Mouse (Mus musculus): ENCODE measurements around the gene Lemd1. TPM values are rescaled to one million over a fixed set of nuclear protein-coding genes. Genes with fewer than 3 reads are reported as not detected.
A peak's percentile ranks its signal among the peaks of the same experiment; 100 is the strongest.

The Lemd1 gene
- polyA plus RNA-seq, 1 experiment: not detected

DNA sequence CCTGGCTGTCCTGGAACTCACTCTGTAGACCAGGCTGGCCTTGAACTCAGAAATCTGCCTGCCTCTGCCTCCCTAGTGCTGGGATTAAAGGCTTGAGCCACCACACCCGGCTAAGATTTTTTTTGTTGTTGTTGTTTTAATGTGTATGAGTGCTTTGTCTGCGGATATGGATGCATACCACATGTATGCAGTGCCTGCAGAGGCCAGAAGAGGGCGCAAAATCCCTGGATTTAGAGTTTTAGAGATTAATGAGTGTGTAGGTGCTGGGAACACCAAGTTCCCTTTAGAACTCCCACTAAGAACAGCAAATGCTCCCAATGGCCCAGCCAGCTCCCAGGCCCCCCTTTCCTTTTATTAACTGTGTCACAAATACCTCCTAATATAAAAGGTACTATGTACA is 25.4 kb upstream of the Lemd1 start:
- Histone ChIP-seq H3K36me3 (ENCODE audit: control insufficient read depth, insufficient read depth, low read length) (no peaks in the 10 kb centered on the region), H3K27me3 (replicated peaks; ENCODE audit: control insufficient read depth, insufficient read depth, low read length) (no peaks in the 10 kb centered on the region), H3K4me3 (ENCODE audit: insufficient read depth, low read depth, low read length) (no peak overlapping the region), H3K4me1 (ENCODE audit: control insufficient read depth, insufficient read depth, low read length) (no peaks in the 10 kb centered on the region), H3K27ac (ENCODE audit: insufficient read depth, low read depth, low read length) (no peak overlapping the region)
- WGBS: 70% methylated on average over 3 of the region's 3 CpGs
- no peak for TF ChIP-seq POLR2A (IDR thresholded peaks at IDR 0.05; ENCODE audit: low read depth, low read length)
- peak; percentile 56 for TF ChIP-seq CTCF (conservative IDR thresholded peaks at IDR 0.05; ENCODE audit: insufficient read depth, insufficient read length, low read depth, low read length)
- DNase-seq: no peak

DNA sequence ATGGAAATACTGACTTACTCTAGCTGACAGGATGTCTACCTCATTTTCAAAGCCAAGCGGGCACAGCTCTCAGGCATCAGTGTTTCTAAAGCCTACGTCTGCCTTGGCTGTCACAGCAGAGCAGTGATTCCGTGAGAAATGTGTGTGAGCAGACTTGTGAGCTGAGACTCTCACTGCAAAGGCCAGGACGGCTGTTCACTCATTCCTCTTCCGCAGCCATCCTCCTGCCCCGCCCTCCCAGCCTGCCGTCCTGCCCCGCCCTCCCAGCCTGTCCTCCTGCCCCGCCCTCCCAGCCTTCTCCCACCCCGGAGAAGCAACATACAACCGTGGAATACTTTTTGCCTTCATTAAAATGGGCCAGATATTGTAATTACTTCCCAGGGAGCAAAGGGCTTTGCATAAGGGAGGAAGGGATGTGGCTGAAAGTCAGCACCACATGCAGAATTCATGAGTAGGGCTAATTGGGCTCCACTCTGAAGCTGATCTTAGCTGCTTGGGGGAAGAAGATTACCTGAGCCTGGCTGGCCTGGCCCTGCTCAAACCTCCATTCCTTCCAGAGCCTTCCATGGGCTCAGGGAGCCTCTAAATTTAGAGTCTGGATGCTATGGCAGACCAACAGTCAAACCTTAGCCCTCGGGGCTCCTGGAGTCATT is 23.0 kb upstream of the Lemd1 start:
- H3K27me3 ChIP-seq (replicated peaks; ENCODE audit: control insufficient read depth, insufficient read depth, low read length): no peaks in the 10 kb centered on the region
- DNase-seq: no peak
- no peak overlapping the region for H3K27ac ChIP-seq (ENCODE audit: insufficient read depth, low read depth, low read length)
- WGBS: 12% methylated on average over 12 of the region's 12 CpGs
- H3K36me3 ChIP-seq (ENCODE audit: control insufficient read depth, insufficient read depth, low read length): no peaks in the 10 kb centered on the region
- H3K4me1 ChIP-seq (ENCODE audit: control insufficient read depth, insufficient read depth, low read length): no peaks in the 10 kb centered on the region
- no peak for TF ChIP-seq POLR2A (IDR thresholded peaks at IDR 0.05; ENCODE audit: low read depth, low read length)
- TF ChIP-seq CTCF (conservative IDR thresholded peaks at IDR 0.05; ENCODE audit: insufficient read depth, insufficient read length, low read depth, low read length): no peak
- H3K4me3 ChIP-seq (ENCODE audit: insufficient read depth, low read depth, low read length): no peak overlapping the region

DNA sequence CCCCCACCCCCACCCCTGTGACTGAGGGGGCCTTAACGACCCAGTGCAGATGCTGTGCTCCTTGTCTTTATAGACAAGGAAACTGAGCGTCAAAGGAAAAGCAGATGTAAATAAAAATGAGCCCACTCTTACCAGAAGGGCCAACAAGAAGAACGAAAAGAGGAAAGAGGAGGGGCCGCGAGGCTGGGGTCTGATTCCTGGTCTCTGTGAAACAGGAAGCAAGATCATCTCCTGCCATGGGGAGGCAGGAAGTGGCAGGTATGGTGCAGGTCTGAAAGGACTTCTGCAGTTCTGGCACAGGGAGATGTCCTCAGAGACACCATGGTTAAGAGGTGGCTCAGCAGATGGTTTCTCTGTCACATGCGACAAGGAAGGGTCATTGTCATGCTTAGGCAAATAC is 20.5 kb upstream of the Lemd1 start:
- Histone ChIP-seq H3K27me3 (replicated peaks; ENCODE audit: control insufficient read depth, insufficient read depth, low read length) (no peaks in the 10 kb centered on the region), H3K4me3 (ENCODE audit: insufficient read depth, low read depth, low read length) (no peak overlapping the region), H3K36me3 (ENCODE audit: control insufficient read depth, insufficient read depth, low read length) (no peaks in the 10 kb centered on the region), H3K4me1 (ENCODE audit: control insufficient read depth, insufficient read depth, low read length) (no peaks in the 10 kb centered on the region), H3K27ac (ENCODE audit: insufficient read depth, low read depth, low read length) (no peak overlapping the region)
- DNase-seq: no peak
- no peak for TF ChIP-seq POLR2A (IDR thresholded peaks at IDR 0.05; ENCODE audit: low read depth, low read length)
- TF ChIP-seq CTCF (conservative IDR thresholded peaks at IDR 0.05; ENCODE audit: insufficient read depth, insufficient read length, low read depth, low read length): no peak
- WGBS: 45% methylated on average over 6 of the region's 6 CpGs

DNA sequence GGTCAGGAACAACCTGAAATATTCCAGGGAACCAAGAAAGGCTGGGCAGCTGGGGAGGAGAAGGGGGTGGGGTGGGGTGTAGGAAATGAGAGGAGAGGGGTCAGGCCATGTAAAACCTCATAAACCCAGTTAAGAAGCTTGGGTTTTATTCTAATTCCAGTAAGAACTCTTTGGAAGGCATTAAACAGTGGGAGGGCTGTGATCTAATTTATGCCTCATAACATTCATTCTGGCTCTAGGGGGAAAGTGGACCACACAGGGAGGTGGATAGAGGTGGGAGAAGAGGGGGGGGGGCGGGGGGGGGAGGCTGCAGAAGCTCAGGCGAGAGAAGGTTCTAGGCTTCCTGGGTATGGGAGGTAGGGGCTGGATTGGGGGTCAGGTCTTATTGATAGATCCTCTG is 19.6 kb upstream of the Lemd1 start:
- Histone ChIP-seq H3K27ac (ENCODE audit: insufficient read depth, low read depth, low read length) (no peak overlapping the region), H3K36me3 (ENCODE audit: control insufficient read depth, insufficient read depth, low read length) (no peaks in the 10 kb centered on the region), H3K4me3 (ENCODE audit: insufficient read depth, low read depth, low read length) (no peak overlapping the region), H3K4me1 (ENCODE audit: control insufficient read depth, insufficient read depth, low read length) (no peaks in the 10 kb centered on the region), H3K27me3 (replicated peaks; ENCODE audit: control insufficient read depth, insufficient read depth, low read length) (no peaks in the 10 kb centered on the region)
- no peak for DNase-seq
- WGBS: 11% methylated on average over 2 of the region's 2 CpGs
- TF ChIP-seq CTCF (conservative IDR thresholded peaks at IDR 0.05; ENCODE audit: insufficient read depth, insufficient read length, low read depth, low read length) (no peak), POLR2A (IDR thresholded peaks at IDR 0.05; ENCODE audit: low read depth, low read length) (no peak)

DNA sequence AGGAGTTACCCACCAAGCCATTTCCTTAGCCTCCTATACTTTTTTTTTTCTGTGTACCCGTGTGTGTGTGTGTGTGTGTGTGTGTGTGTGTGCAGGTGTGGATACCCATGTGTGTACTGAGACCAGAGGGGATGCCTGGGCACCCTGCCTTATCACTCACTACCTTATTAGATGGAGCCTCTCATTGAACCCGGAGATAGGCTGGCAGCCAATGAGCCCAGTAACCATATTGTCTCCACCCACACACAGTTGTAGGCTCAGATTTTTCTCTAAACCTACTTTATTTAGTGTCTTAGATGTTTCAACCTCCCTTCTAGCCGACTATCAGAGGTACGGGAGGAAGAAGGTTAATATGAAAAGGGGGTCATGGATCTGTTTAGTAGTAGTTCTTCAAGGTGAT is 4.9 kb upstream of the Lemd1 start:
- TF ChIP-seq POLR2A (IDR thresholded peaks at IDR 0.05; ENCODE audit: low read depth, low read length): no peak
- no peak for TF ChIP-seq CTCF (conservative IDR thresholded peaks at IDR 0.05; ENCODE audit: insufficient read depth, insufficient read length, low read depth, low read length)
- no peak for DNase-seq
- no peak overlapping the region for H3K27ac ChIP-seq (ENCODE audit: insufficient read depth, low read depth, low read length)
- H3K36me3 ChIP-seq (ENCODE audit: control insufficient read depth, insufficient read depth, low read length): no peaks in the 10 kb centered on the region
- H3K4me1 ChIP-seq (ENCODE audit: control insufficient read depth, insufficient read depth, low read length): no peaks in the 10 kb centered on the region
- peaks cover 2% of the 10 kb centered on the region; the same call in 1 of the 2 replicates for H3K27me3 ChIP-seq (replicated peaks; ENCODE audit: control insufficient read depth, insufficient read depth, low read length)
- 74% methylated on average over 4 of the region's 4 CpGs for WGBS
- no peak overlapping the region for H3K4me3 ChIP-seq (ENCODE audit: insufficient read depth, low read depth, low read length)

DNA sequence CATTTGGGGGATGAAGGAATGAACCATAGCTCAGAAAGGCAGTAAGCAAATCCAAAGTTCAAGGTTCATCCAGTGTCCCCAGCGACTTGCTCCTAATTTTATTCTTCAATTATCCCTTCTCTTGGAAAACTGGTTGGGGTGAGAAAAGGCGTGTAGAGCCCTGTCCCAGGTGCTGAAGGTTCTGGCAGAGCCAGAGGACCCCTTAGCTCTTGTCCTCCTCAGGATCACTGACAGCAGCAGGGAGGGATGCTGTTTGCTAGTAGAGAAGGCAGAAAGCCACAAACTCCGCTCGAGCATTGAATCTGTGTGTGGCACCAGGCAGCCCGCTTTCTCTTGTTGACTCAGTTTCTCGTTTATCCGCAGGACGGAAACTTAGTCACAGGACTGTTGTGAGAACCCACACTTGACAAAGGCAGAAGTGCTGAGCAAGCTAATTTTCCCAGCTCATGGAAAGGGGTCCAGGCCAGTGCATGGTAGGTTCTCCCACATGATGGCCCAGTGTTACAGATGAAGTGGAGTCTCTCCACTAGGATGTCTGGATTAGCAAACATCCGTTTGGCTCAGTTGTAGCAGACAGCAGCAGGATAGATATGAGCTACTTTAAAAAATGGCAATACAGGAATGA is 2.7 kb upstream of the Lemd1 start:
- H3K4me1 ChIP-seq (ENCODE audit: control insufficient read depth, insufficient read depth, low read length): no peaks in the 10 kb centered on the region
- H3K4me3 ChIP-seq (ENCODE audit: insufficient read depth, low read depth, low read length): no peak overlapping the region
- no peak overlapping the region for H3K27ac ChIP-seq (ENCODE audit: insufficient read depth, low read depth, low read length)
- WGBS: 45% methylated on average over 9 of the region's 9 CpGs
- no peaks in the 10 kb centered on the region for H3K36me3 ChIP-seq (ENCODE audit: control insufficient read depth, insufficient read depth, low read length)
- peaks cover 2% of the 10 kb centered on the region; the same call in 1 of the 2 replicates for H3K27me3 ChIP-seq (replicated peaks; ENCODE audit: control insufficient read depth, insufficient read depth, low read length)
- TF ChIP-seq POLR2A (IDR thresholded peaks at IDR 0.05; ENCODE audit: low read depth, low read length): no peak
- no peak for TF ChIP-seq CTCF (conservative IDR thresholded peaks at IDR 0.05; ENCODE audit: insufficient read depth, insufficient read length, low read depth, low read length)
- no peak for DNase-seq

DNA sequence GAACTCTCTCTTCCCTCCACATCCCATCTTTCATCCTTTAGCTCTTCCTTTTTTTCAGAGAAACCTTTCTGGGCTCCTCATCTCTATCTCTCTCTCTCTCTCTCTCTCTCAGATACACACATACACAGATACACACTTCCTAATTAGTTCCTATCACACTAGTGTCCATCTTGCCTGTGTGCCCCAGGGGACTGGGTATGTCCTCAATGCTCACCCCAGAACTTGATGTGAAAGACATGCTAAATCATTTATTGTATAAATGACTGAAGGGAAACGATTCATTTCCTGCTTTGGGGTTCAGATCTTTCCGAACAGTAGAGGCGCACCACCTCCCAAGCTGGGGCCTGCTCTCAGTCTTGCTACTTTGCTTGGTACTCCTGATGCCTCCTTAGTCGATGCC is 2.0 kb upstream of the Lemd1 start:
- Histone ChIP-seq H3K27ac (ENCODE audit: insufficient read depth, low read depth, low read length) (no peak overlapping the region), H3K4me3 (ENCODE audit: insufficient read depth, low read depth, low read length) (no peak overlapping the region), H3K36me3 (ENCODE audit: control insufficient read depth, insufficient read depth, low read length) (no peaks in the 10 kb centered on the region), H3K4me1 (ENCODE audit: control insufficient read depth, insufficient read depth, low read length) (no peaks in the 10 kb centered on the region), H3K27me3 (replicated peaks; ENCODE audit: control insufficient read depth, insufficient read depth, low read length) (peaks cover 2% of the 10 kb centered on the region; the same call in 1 of the 2 replicates)
- TF ChIP-seq POLR2A (IDR thresholded peaks at IDR 0.05; ENCODE audit: low read depth, low read length) (no peak), CTCF (conservative IDR thresholded peaks at IDR 0.05; ENCODE audit: insufficient read depth, insufficient read length, low read depth, low read length) (no peak)
- DNase-seq: no peak
- 55% methylated on average over 4 of the region's 4 CpGs for WGBS
